Mouse (Mus musculus) stomach, postnatal 0 days (tissue): ENCODE results near the gene Ugt1a6a.
"Not testable (repeated sequence)": the region's sequence is repeated elsewhere in the genome, so short reads cannot be mapped to it uniquely, and the experiment has no call there.

Experiments used
- CTCF ChIP-seq: IDR thresholded peaks from 2 replicates; pipeline ENCODE4 v1.5.1; 2016; ENCODE audit warnings: antibody characterized with exemption, low read depth, mild to moderate bottlenecking, moderate library complexity
- EP300 ChIP-seq: optimal IDR thresholded peaks from 2 replicates; pipeline ENCODE3; 2016; ENCODE audit warnings: antibody characterized with exemption

- TF ChIP-seq CTCF, result peak; percentile 62
- not testable (repeated sequence) for TF ChIP-seq EP300
Observed at GRCm38 (mm10) chr1:88120550-88120949, 14.1 kb upstream of the Ugt1a6a start.
